Mouse (Mus musculus): Measurements from ENCODE around the gene Ccdc169. TPM values are rescaled to one million over a fixed set of nuclear protein-coding genes. Genes with fewer than 3 reads are reported as not detected.

Ccdc169 gene
- total and polyA plus RNA-seq, 3 experiments = 0.19 TPM; not detected in 2

GRCm38 (mm10) chr3:55206413-55206812 is 69.3 kb downstream of the Ccdc169 start:
- no peak overlapping the region for H3K4me3 ChIP-seq (ENCODE audit: control insufficient read depth in 1 of 2, insufficient read depth in 1 of 2, low read depth in 2 of 2, low read length in 2 of 2)
- no peak overlapping the region for H3K9ac ChIP-seq (ENCODE audit: control insufficient read depth, low read depth, low read length, poor library complexity, severe bottlenecking)
- H3K79me2 ChIP-seq (ENCODE audit: control insufficient read depth, insufficient read depth, low read length, poor library complexity) = no peaks in the 10 kb centered on the region
- H3K36me3 ChIP-seq (ENCODE audit: control insufficient read depth in 1 of 2, insufficient read depth in 2 of 2, low read length in 2 of 2) = no peaks in the 10 kb centered on the region
- no peaks in the 10 kb centered on the region for H3K9me3 ChIP-seq (replicated peaks; ENCODE audit: insufficient read depth, low read length)
- no peak overlapping the region for H3K27ac ChIP-seq (ENCODE audit: control insufficient read depth, low read depth, low read length)
- TF ChIP-seq ZKSCAN1 (IDR thresholded peaks at IDR 0.05; ENCODE audit: low read depth, low read length) (no peak), KAT2A (conservative IDR thresholded peaks at IDR 0.05; ENCODE audit: low read depth, low read length) (no peak), ZNF384 (IDR thresholded peaks at IDR 0.05; ENCODE audit: low read depth, low read length) (no peak), CTCF (IDR thresholded peaks at IDR 0.05 in 2 of 3, conservative IDR thresholded peaks at IDR 0.05 in 1 of 3; ENCODE audit: control insufficient read depth in 1 of 3, insufficient read depth in 1 of 3, low read depth in 2 of 3, low read length in 3 of 3, poor library complexity in 1 of 3, severe bottlenecking in 1 of 3) (peak in 1 of 3 experiments; percentile 15; a peak in 1 of 6 replicates), RCOR1 (IDR thresholded peaks at IDR 0.05; ENCODE audit: low read depth, low read length) (no peak)
- no peaks in the 10 kb centered on the region for H3K27me3 ChIP-seq (ENCODE audit: control insufficient read depth in 1 of 2, insufficient read depth in 2 of 2, low read length in 2 of 2)
- DNase-seq (ENCODE audit: low read depth, low spot score) = no peak
- H3K4me1 ChIP-seq (ENCODE audit: control insufficient read depth in 1 of 2, insufficient read depth in 2 of 2, low read length in 2 of 2) = no peaks in the 10 kb centered on the region

GRCm38 (mm10) chr3:55207665-55208064 is 70.5 kb downstream of the Ccdc169 start:
- Histone ChIP-seq H3K4me1 (ENCODE audit: control insufficient read depth in 1 of 2, insufficient read depth in 2 of 2, low read length in 2 of 2) (no peaks in the 10 kb centered on the region), H3K4me3 (ENCODE audit: control insufficient read depth in 1 of 2, insufficient read depth in 1 of 2, low read depth in 2 of 2, low read length in 2 of 2) (no peak overlapping the region), H3K27me3 (ENCODE audit: control insufficient read depth in 1 of 2, insufficient read depth in 2 of 2, low read length in 2 of 2) (no peaks in the 10 kb centered on the region), H3K79me2 (ENCODE audit: control insufficient read depth, insufficient read depth, low read length, poor library complexity) (no peaks in the 10 kb centered on the region), H3K9me3 (replicated peaks; ENCODE audit: insufficient read depth, low read length) (no peaks in the 10 kb centered on the region), H3K9ac (ENCODE audit: control insufficient read depth, low read depth, low read length, poor library complexity, severe bottlenecking) (no peak overlapping the region), H3K27ac (ENCODE audit: control insufficient read depth, low read depth, low read length) (no peak overlapping the region), H3K36me3 (ENCODE audit: control insufficient read depth in 1 of 2, insufficient read depth in 2 of 2, low read length in 2 of 2) (no peaks in the 10 kb centered on the region)
- TF ChIP-seq MAZ (IDR thresholded peaks at IDR 0.05; ENCODE audit: low read depth, low read length) (no peak), CTCF (IDR thresholded peaks at IDR 0.05 in 2 of 3, conservative IDR thresholded peaks at IDR 0.05 in 1 of 3; ENCODE audit: control insufficient read depth in 1 of 3, insufficient read depth in 1 of 3, low read depth in 2 of 3, low read length in 3 of 3, poor library complexity in 1 of 3, severe bottlenecking in 1 of 3) (no peak), MAX (IDR thresholded peaks at IDR 0.05; ENCODE audit: low read length) (no peak), SIN3A (IDR thresholded peaks at IDR 0.05; ENCODE audit: low read length) (no peak), ETS1 (IDR thresholded peaks at IDR 0.05; ENCODE audit: low read depth, low read length) (no peak), ZNF384 (IDR thresholded peaks at IDR 0.05; ENCODE audit: low read depth, low read length) (no peak), NRF1 (IDR thresholded peaks at IDR 0.05; ENCODE audit: insufficient read depth, low read depth, low read length, poor library complexity, severe bottlenecking) (no peak), POLR2AphosphoS2 (IDR thresholded peaks at IDR 0.05; ENCODE audit: low read length) (no peak), JUND (IDR thresholded peaks at IDR 0.05; ENCODE audit: low read depth, low read length) (no peak), MAFK (IDR thresholded peaks at IDR 0.05; ENCODE audit: borderline replicate concordance, low read depth, low read length) (no peak)
- no peak for DNase-seq (ENCODE audit: low read depth, low spot score)

GRCm38 (mm10) chr3:55212254-55212653 is 75.1 kb downstream of the Ccdc169 start:
- H3K4me3 ChIP-seq (ENCODE audit: control insufficient read depth in 1 of 2, insufficient read depth in 1 of 2, low read depth in 2 of 2, low read length in 2 of 2) = no peak overlapping the region
- TF ChIP-seq CTCF (IDR thresholded peaks at IDR 0.05 in 2 of 3, conservative IDR thresholded peaks at IDR 0.05 in 1 of 3; ENCODE audit: control insufficient read depth in 1 of 3, insufficient read depth in 1 of 3, low read depth in 2 of 3, low read length in 3 of 3, poor library complexity in 1 of 3, severe bottlenecking in 1 of 3) (no peak), TCF12 (IDR thresholded peaks at IDR 0.05; ENCODE audit: low read depth, low read length) (no peak), ELF1 (IDR thresholded peaks at IDR 0.05; ENCODE audit: low read depth, low read length) (no peak), ETS1 (IDR thresholded peaks at IDR 0.05; ENCODE audit: low read depth, low read length) (no peak), NRF1 (IDR thresholded peaks at IDR 0.05; ENCODE audit: insufficient read depth, low read depth, low read length, poor library complexity, severe bottlenecking) (no peak), KAT2A (conservative IDR thresholded peaks at IDR 0.05; ENCODE audit: low read depth, low read length) (no peak), ZMIZ1 (IDR thresholded peaks at IDR 0.05; ENCODE audit: low read depth, low read length) (no peak), MEF2A (IDR thresholded peaks at IDR 0.05; ENCODE audit: extremely low read depth, insufficient replicate concordance, low read depth, low read length, poor library complexity, severe bottlenecking) (no peak), E2F4 (IDR thresholded peaks at IDR 0.05; ENCODE audit: borderline replicate concordance, low read depth, low read length) (no peak), SIN3A (IDR thresholded peaks at IDR 0.05; ENCODE audit: low read length) (no peak), USF1 (IDR thresholded peaks at IDR 0.05; ENCODE audit: low read depth, low read length) (no peak), GATA1 (IDR thresholded peaks at IDR 0.05; ENCODE audit: low read depth, low read length) (no peak), SMC3 (IDR thresholded peaks at IDR 0.05; ENCODE audit: low read depth, low read length) (no peak), NELFE (IDR thresholded peaks at IDR 0.05; ENCODE audit: low read depth, low read length) (no peak)
- H3K36me3 ChIP-seq (ENCODE audit: control insufficient read depth in 1 of 2, insufficient read depth in 2 of 2, low read length in 2 of 2) = no peaks in the 10 kb centered on the region
- DNase-seq (ENCODE audit: low read depth, low spot score) = no peak
- no peaks in the 10 kb centered on the region for H3K27me3 ChIP-seq (ENCODE audit: control insufficient read depth in 1 of 2, insufficient read depth in 2 of 2, low read length in 2 of 2)
- H3K4me1 ChIP-seq (ENCODE audit: control insufficient read depth in 1 of 2, insufficient read depth in 2 of 2, low read length in 2 of 2) = no peaks in the 10 kb centered on the region
- H3K79me2 ChIP-seq (ENCODE audit: control insufficient read depth, insufficient read depth, low read length, poor library complexity) = no peaks in the 10 kb centered on the region
- no peaks in the 10 kb centered on the region for H3K9me3 ChIP-seq (replicated peaks; ENCODE audit: insufficient read depth, low read length)
- no peak overlapping the region for H3K9ac ChIP-seq (ENCODE audit: control insufficient read depth, low read depth, low read length, poor library complexity, severe bottlenecking)
- no peak overlapping the region for H3K27ac ChIP-seq (ENCODE audit: control insufficient read depth, low read depth, low read length)

Measured in MEL (cell line).